Mouse (Mus musculus) lung, postnatal 0 days (tissue): ENCODE results near the gene Vat1.

Experiments
- CTCF ChIP-seq: IDR thresholded peaks from 2 replicates; pipeline ENCODE4 v1.5.1; 2016; ENCODE audit warnings: antibody characterized with exemption, mild to moderate bottlenecking
- EP300 ChIP-seq: IDR thresholded peaks from 2 replicates; pipeline ENCODE4 v1.6.1; 2016; ENCODE audit warnings: antibody characterized with exemption, mild to moderate bottlenecking, control low read depth

DNA sequence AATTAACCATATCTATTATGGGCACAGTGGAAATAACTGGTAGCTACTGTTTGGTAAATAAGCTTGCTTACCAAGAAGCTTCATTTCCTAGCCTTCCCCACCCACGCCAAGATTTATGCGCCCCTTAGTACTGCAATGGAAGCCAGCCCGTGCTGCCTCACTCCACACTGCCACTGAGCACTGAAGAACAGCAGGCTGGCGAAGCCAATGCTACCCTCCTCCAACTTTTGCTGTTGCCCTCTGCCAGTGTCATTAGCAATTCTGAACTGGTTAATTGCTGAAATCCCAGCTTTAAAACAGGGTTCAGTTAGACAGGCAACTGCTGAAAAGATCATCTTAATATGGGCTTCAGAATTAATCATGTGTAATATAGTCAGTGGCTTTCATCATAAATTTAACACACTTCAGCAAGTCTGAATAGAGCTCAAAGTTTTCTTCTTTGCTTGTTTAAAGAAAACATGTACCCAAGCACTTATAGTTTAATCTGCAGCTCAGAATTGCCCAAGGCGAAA, 40.3 kb upstream of the Vat1 start:
- TF ChIP-seq CTCF (no peak), EP300 (no peak)
